Mouse (Mus musculus) brain, embryonic 14.5 days (tissue): ENCODE results near the gene Myof. TPM values are rescaled to one million over a fixed set of nuclear protein-coding genes. Genes with fewer than 3 reads are reported as not detected.

Experiments used
- DNase-seq: peaks from one replicate; pipeline ENCODE4 v3.0.0-alpha.2; 2011; ENCODE audit warnings: low read depth
- CTCF ChIP-seq: fragments of 200-500 bp; IDR thresholded peaks from 2 replicates; pipeline ENCODE4 v1.5.1; 2012; ENCODE audit warnings: inconsistent platforms, mild to moderate bottlenecking, moderate library complexity, borderline replicate concordance; ENCODE audit not compliant: insufficient read depth, insufficient read length; ENCODE audit errors: extremely low read depth
- POLR2A ChIP-seq: fragments of 200-500 bp; IDR thresholded peaks from 2 replicates; pipeline ENCODE4 v1.6.1; 2012; ENCODE audit warnings: mild to moderate bottlenecking, inconsistent platforms, borderline replicate concordance; ENCODE audit not compliant: poor library complexity, insufficient read depth, insufficient read length, severe bottlenecking; ENCODE audit errors: extremely low read depth
- polyA plus RNA-seq: library from polyadenylated mRNA; depleted of rRNA; stranded (reverse); fragments of >200 nt; gene quantifications from 2 replicates; pipeline ENCODE4 v1.2.3, GENCODE M21; 2012; rRNA removed

Myof gene
- polyA plus RNA-seq, 1 experiment, result 4.6 TPM

GRCm38 (mm10) chr19:37886355-37887120 lies 156.8 kb downstream of the Myof start:
- DNase-seq, result peak; percentile 90
- TF ChIP-seq POLR2A (no peak), CTCF (peak; percentile 76)

GRCm38 (mm10) chr19:37881431-37882081 lies 161.8 kb downstream of the Myof start:
- peak; percentile 79 for DNase-seq
- TF ChIP-seq CTCF (no peak), POLR2A (no peak)

- DNase-seq, result peak; percentile 25
- TF ChIP-seq POLR2A, result no peak
- no peak for TF ChIP-seq CTCF
Observed at GRCm38 (mm10) chr19:37877511-37878167, 165.7 kb downstream of the Myof start.

- TF ChIP-seq POLR2A (no peak), CTCF (no peak)
- no peak for DNase-seq
Observed at GRCm38 (mm10) chr19:37876605-37877245, 166.7 kb downstream of the Myof start.

GRCm38 (mm10) chr19:37873499-37873898 lies 169.9 kb downstream of the Myof start:
- no peak for TF ChIP-seq POLR2A
- TF ChIP-seq CTCF, result no peak
- no peak for DNase-seq

GRCm38 (mm10) chr19:37867592-37867991 lies 175.8 kb downstream of the Myof start:
- DNase-seq, result no peak
- no peak for TF ChIP-seq CTCF
- no peak for TF ChIP-seq POLR2A

GRCm38 (mm10) chr19:37866994-37867393 lies 176.4 kb downstream of the Myof start:
- TF ChIP-seq CTCF (no peak), POLR2A (no peak)
- no peak for DNase-seq

- no peak for TF ChIP-seq POLR2A
- TF ChIP-seq CTCF, result no peak
- no peak for DNase-seq
Observed at GRCm38 (mm10) chr19:37861171-37861570, 182.2 kb downstream of the Myof start.

GRCm38 (mm10) chr19:37860267-37860666 lies 183.1 kb downstream of the Myof start:
- no peak for TF ChIP-seq CTCF
- TF ChIP-seq POLR2A, result no peak
- no peak for DNase-seq

GRCm38 (mm10) chr19:37858406-37859081 lies 184.8 kb downstream of the Myof start:
- TF ChIP-seq POLR2A (no peak), CTCF (no peak)
- DNase-seq, result no peak

GRCm38 (mm10) chr19:37852056-37852455 lies 191.3 kb downstream of the Myof start:
- DNase-seq, result no peak
- TF ChIP-seq CTCF (no peak), POLR2A (no peak)

- DNase-seq, result peak; percentile 41
- TF ChIP-seq CTCF, result no peak
Observed at GRCm38 (mm10) chr19:37851590-37852038, 191.8 kb downstream of the Myof start.

Other genes with a start within 250 kb of the Myof start
- gene Cep55, start 11.4 kb upstream of the Myof start, polyA plus RNA-seq, result 9.3 and 15.9 TPM in 2 replicates
- gene Ffar4, start 53.5 kb upstream of the Myof start, polyA plus RNA-seq, result 0.10 TPM in 2 replicates
- gene Rbp4, start 81.7 kb upstream of the Myof start, polyA plus RNA-seq, result 2.0 and 2.4 TPM in 2 replicates
- gene Pde6c, start 89.2 kb upstream of the Myof start, polyA plus RNA-seq, result 0.25 and 0.26 TPM in 2 replicates
- 24.4 and 25.6 TPM in 2 replicates for gene Fra10ac1, start 180.6 kb upstream of the Myof start, polyA plus RNA-seq
- 9.0 and 11.4 TPM in 2 replicates for gene Lgi1, start 221.0 kb upstream of the Myof start, polyA plus RNA-seq